Mouse (Mus musculus) MEL (cell line): ENCODE measurements around the gene Prickle4. TPM values are rescaled to one million over a fixed set of nuclear protein-coding genes. Genes with fewer than 3 reads are reported as not detected.
A peak's percentile ranks its signal among the peaks of the same experiment; 100 is the strongest.

Experiments used
- DNase-seq: peaks from one replicate; pipeline ENCODE4 v3.0.0; 2011; ENCODE audit warnings: low read depth, low spot score
- H3K27ac ChIP-seq: 2 replicates; pipeline ENCODE4 v1.5.1; 2012; ENCODE audit warnings: low read depth, mild to moderate bottlenecking, control low read depth, low read length, moderate library complexity; ENCODE audit not compliant: control insufficient read depth
- H3K27me3 ChIP-seq, 2 experiments: fragments of 150-350 bp in 1 of 2; sonication (generic) in 1 of 2; 2 replicates each; pipeline ENCODE4 v1.6.1; 2012; ENCODE audit warnings: low read length in 2 of 2, mild to moderate bottlenecking in 2 of 2, improper control_type of control experiment in 1 of 2, moderate library complexity in 1 of 2; ENCODE audit not compliant: insufficient read depth in 2 of 2, control insufficient read depth in 1 of 2
- H3K36me3 ChIP-seq, 2 experiments: 2 replicates each; pipeline ENCODE4 v1.6.1; 2012 to 2014; ENCODE audit warnings: low read length in 2 of 2, improper control_type of control experiment in 1 of 2, inconsistent platforms in 1 of 2, mild to moderate bottlenecking in 1 of 2; ENCODE audit not compliant: insufficient read depth in 2 of 2, control insufficient read depth in 1 of 2
- H3K4me1 ChIP-seq, 2 experiments: fragments of 150-350 bp in 1 of 2; sonication (generic) in 1 of 2; 2 replicates each; pipeline ENCODE4 v1.6.1; 2012; ENCODE audit warnings: low read length in 2 of 2, improper control_type of control experiment in 1 of 2, mild to moderate bottlenecking in 1 of 2; ENCODE audit not compliant: insufficient read depth in 2 of 2, control insufficient read depth in 1 of 2
- H3K4me3 ChIP-seq, 2 experiments: fragments of 150-350 bp in 1 of 2; sonication (generic) in 1 of 2; 2 replicates each; pipeline ENCODE4 v1.5.1; 2012; ENCODE audit warnings: low read depth in 2 of 2, low read length in 2 of 2, mild to moderate bottlenecking in 2 of 2, moderate library complexity in 2 of 2, control low read depth in 1 of 2, improper control_type of control experiment in 1 of 2; ENCODE audit not compliant: control insufficient read depth in 1 of 2, insufficient read depth in 1 of 2
- H3K79me2 ChIP-seq: 2 replicates; pipeline ENCODE4 v1.6.1; 2012; ENCODE audit warnings: mild to moderate bottlenecking, low read length, moderate library complexity; ENCODE audit not compliant: control insufficient read depth, poor library complexity, insufficient read depth
- H3K9ac ChIP-seq: 2 replicates; pipeline ENCODE4 v1.6.1; 2012; ENCODE audit warnings: low read depth, mild to moderate bottlenecking, control low read depth, low read length, moderate library complexity; ENCODE audit not compliant: control insufficient read depth, poor library complexity, severe bottlenecking
- H3K9me3 ChIP-seq: fragments of 150-350 bp; sonication (generic); replicated peaks from 2 replicates; pipeline ENCODE4 v1.6.1; 2012; ENCODE audit warnings: mild to moderate bottlenecking, low read length, improper control_type of control experiment, moderate library complexity; ENCODE audit not compliant: insufficient read depth
- BHLHE40 ChIP-seq: IDR thresholded peaks from 2 replicates; pipeline ENCODE4 v1.6.1; 2012; ENCODE audit warnings: low read depth, mild to moderate bottlenecking, inconsistent platforms, low read length, improper control_type of control experiment, borderline replicate concordance
- CHD1 ChIP-seq: IDR thresholded peaks from 2 replicates; pipeline ENCODE4 v1.6.1; 2012; ENCODE audit warnings: low read depth, mild to moderate bottlenecking, inconsistent platforms, low read length, improper control_type of control experiment
- CHD2 ChIP-seq: IDR thresholded peaks from 2 replicates; pipeline ENCODE4 v1.6.1; 2011; ENCODE audit warnings: low read length, improper control_type of control experiment
- E2F4 ChIP-seq: IDR thresholded peaks from 2 replicates; pipeline ENCODE4 v1.6.1; 2011; ENCODE audit warnings: low read depth, low read length, improper control_type of control experiment, borderline replicate concordance
- ELF1 ChIP-seq: IDR thresholded peaks from 2 replicates; pipeline ENCODE4 v1.6.1; 2014; ENCODE audit warnings: low read depth, mild to moderate bottlenecking, inconsistent platforms, low read length, improper control_type of control experiment, moderate library complexity
- EP300 ChIP-seq, 2 experiments: IDR thresholded peaks; 2 replicates each; pipeline ENCODE4 v1.6.1; 2011; ENCODE audit warnings: improper control_type of control experiment in 2 of 2, low read length in 2 of 2, low read depth in 1 of 2, mild to moderate bottlenecking in 1 of 2
- GATA1 ChIP-seq: IDR thresholded peaks from 2 replicates; pipeline ENCODE4 v1.6.1; 2011; ENCODE audit warnings: low read depth, low read length, improper control_type of control experiment
- HCFC1 ChIP-seq: IDR thresholded peaks from 2 replicates; pipeline ENCODE4 v1.6.1; 2012; ENCODE audit warnings: low read depth, mild to moderate bottlenecking, inconsistent platforms, low read length, improper control_type of control experiment, moderate library complexity
- JUND ChIP-seq: IDR thresholded peaks from 2 replicates; pipeline ENCODE4 v1.6.1; 2011; ENCODE audit warnings: low read depth, mild to moderate bottlenecking, improper control_type of control experiment, low read length
- KAT2A ChIP-seq: conservative IDR thresholded peaks from 2 replicates; pipeline ENCODE4 v1.6.1; 2012; ENCODE audit warnings: low read depth, low read length, improper control_type of control experiment, inconsistent platforms
- MAFK ChIP-seq: IDR thresholded peaks from 2 replicates; pipeline ENCODE4 v1.6.1; 2011; ENCODE audit warnings: low read depth, mild to moderate bottlenecking, low read length, improper control_type of control experiment, borderline replicate concordance
- MAX ChIP-seq: IDR thresholded peaks from 2 replicates; pipeline ENCODE4 v1.6.1; 2011; ENCODE audit warnings: low read length, improper control_type of control experiment
- MAZ ChIP-seq: IDR thresholded peaks from 2 replicates; pipeline ENCODE4 v1.6.1; 2012; ENCODE audit warnings: low read depth, mild to moderate bottlenecking, inconsistent platforms, low read length, improper control_type of control experiment
- MXI1 ChIP-seq: IDR thresholded peaks from 2 replicates; pipeline ENCODE4 v1.6.1; 2011; ENCODE audit warnings: mild to moderate bottlenecking, low read depth, low read length, improper control_type of control experiment
- MYC ChIP-seq: IDR thresholded peaks from 2 replicates; pipeline ENCODE4 v1.6.1; 2011; ENCODE audit warnings: low read depth, mild to moderate bottlenecking, low read length, improper control_type of control experiment, moderate library complexity
- NELFE ChIP-seq: IDR thresholded peaks from 2 replicates; pipeline ENCODE4 v1.6.1; 2011; ENCODE audit warnings: low read depth, low read length, improper control_type of control experiment
- POLR2A ChIP-seq, 2 experiments: IDR thresholded peaks; 2 replicates each; pipeline ENCODE4 v1.6.1; 2011 to 2012; ENCODE audit warnings: low read length in 2 of 2, mild to moderate bottlenecking in 2 of 2, control low read depth in 1 of 2, improper control_type of control experiment in 1 of 2, low read depth in 1 of 2, moderate library complexity in 1 of 2; ENCODE audit not compliant: control insufficient read depth in 1 of 2, insufficient read depth in 1 of 2, poor library complexity in 1 of 2
- POLR2AphosphoS2 ChIP-seq: IDR thresholded peaks from 2 replicates; pipeline ENCODE4 v1.6.1; 2011; ENCODE audit warnings: low read length, improper control_type of control experiment
- RAD21 ChIP-seq: IDR thresholded peaks from 2 replicates; pipeline ENCODE4 v1.6.1; 2011; ENCODE audit warnings: mild to moderate bottlenecking, low read depth, low read length, improper control_type of control experiment
- SIN3A ChIP-seq: IDR thresholded peaks from 2 replicates; pipeline ENCODE4 v1.6.1; 2012; ENCODE audit warnings: low read length, improper control_type of control experiment, inconsistent platforms
- SMC3 ChIP-seq: IDR thresholded peaks from 2 replicates; pipeline ENCODE4 v1.6.1; 2011; ENCODE audit warnings: low read depth, low read length, improper control_type of control experiment
- TBP ChIP-seq: IDR thresholded peaks from 2 replicates; pipeline ENCODE4 v1.8.0; 2011; ENCODE audit warnings: low read depth, low read length, improper control_type of control experiment
- UBTF ChIP-seq: IDR thresholded peaks from 2 replicates; pipeline ENCODE4 v1.6.1; 2012; ENCODE audit warnings: low read depth, mild to moderate bottlenecking, inconsistent platforms, low read length, improper control_type of control experiment, moderate library complexity, borderline replicate concordance; ENCODE audit not compliant: insufficient read depth
- USF1 ChIP-seq: IDR thresholded peaks from 2 replicates; pipeline ENCODE4 v1.6.1; 2014; ENCODE audit warnings: low read depth, mild to moderate bottlenecking, inconsistent platforms, low read length, improper control_type of control experiment, moderate library complexity
- USF2 ChIP-seq, 2 experiments: IDR thresholded peaks; 2 replicates each; pipeline ENCODE4 v1.6.1; 2011 to 2012; ENCODE audit warnings: improper control_type of control experiment in 2 of 2, low read length in 2 of 2, borderline replicate concordance in 1 of 2, inconsistent platforms in 1 of 2, low read depth in 1 of 2, mild to moderate bottlenecking in 1 of 2; ENCODE audit not compliant: insufficient read depth in 1 of 2
- ZC3H11A ChIP-seq: IDR thresholded peaks from 2 replicates; pipeline ENCODE4 v1.6.1; 2012; ENCODE audit warnings: low read depth, mild to moderate bottlenecking, inconsistent platforms, low read length, improper control_type of control experiment
- ZKSCAN1 ChIP-seq: IDR thresholded peaks from 2 replicates; pipeline ENCODE4 v1.6.1; 2012; ENCODE audit warnings: low read depth, mild to moderate bottlenecking, inconsistent platforms, low read length, improper control_type of control experiment, moderate library complexity
- ZMIZ1 ChIP-seq: IDR thresholded peaks from 2 replicates; pipeline ENCODE4 v1.6.1; 2012; ENCODE audit warnings: low read depth, mild to moderate bottlenecking, inconsistent platforms, low read length, improper control_type of control experiment, moderate library complexity
- polyA plus RNA-seq, 2 experiments: library from polyadenylated mRNA; stranded (reverse) in 1 of 2; unstranded in 1 of 2; fragments of >175 nt in 1 of 2; fragments of >200 nt in 1 of 2; gene quantifications; 2 replicates each; pipeline versions ENCODE4 v1.2.1 to v1.2.4; 2012; ENCODE audit warnings: low replicate concordance in 2 of 2, low read depth in 1 of 2; ENCODE audit not compliant: insufficient read length in 2 of 2, insufficient read depth in 1 of 2, missing spikeins in 1 of 2
- total RNA-seq: library from RNA; depleted of rRNA; stranded (reverse); fragments of 300-350 nt; gene quantifications from 2 replicates; pipeline ENCODE4 v1.2.3, GENCODE M21; 2012

Gene Prickle4
- total and polyA plus RNA-seq, 3 experiments = 0.23 to 4.3 TPM; not detected in 1

DNA sequence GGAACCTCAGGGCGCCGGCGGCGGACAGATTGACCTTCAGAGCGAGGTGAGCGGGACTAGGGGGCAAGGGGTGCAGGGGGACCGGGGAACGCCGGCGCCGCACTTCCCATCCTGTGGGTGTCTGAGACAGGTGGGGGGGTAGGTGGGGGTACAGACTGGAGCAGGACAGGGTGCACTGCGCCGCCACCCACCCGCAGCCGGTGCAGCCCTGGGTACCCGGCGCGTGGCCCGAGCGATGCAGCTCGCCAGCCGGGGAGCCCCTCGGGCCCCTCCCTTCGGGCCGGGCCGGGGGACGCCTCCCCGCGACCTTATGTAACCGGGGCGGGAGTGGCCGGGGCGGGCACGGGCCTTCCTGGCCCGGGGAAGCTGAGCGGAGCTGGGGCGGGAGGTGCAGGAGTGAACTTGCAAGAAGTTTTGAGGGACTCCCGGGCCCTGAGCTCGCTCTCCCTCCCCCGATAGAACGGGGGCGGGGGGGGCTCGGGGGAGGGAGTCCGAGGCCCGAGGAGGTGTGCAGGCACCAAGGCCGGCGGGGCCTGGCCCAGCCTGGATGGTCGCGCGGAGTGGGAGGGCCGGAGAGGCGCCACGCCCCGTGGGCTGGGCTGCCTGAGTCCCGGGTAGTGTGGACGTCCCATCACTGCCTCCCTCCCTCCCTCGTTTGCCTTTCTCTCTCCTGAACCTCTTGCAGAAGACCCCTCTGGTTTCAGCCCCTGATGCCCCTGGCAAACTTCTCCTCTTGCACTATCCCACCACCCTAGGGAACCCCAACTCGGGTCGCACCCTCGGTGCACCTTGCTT lies 42.9 kb upstream of the Prickle4 start:
- DNase-seq = peak; percentile 86
- Histone ChIP-seq H3K27ac (peak overlapping the region; percentile 70), H3K9me3 (no peaks in the 10 kb centered on the region), H3K36me3 (peaks cover 0 to 15% of the 10 kb centered on the region in 2 experiments; a peak in 2 of 4 replicates), H3K9ac (peak overlapping the region; percentile 87), H3K79me2 (peaks cover 1% of the 10 kb centered on the region; the same call in 1 of the 2 replicates), H3K4me1 (peaks cover 0 to 29% of the 10 kb centered on the region in 2 experiments), H3K27me3 (no peaks in the 10 kb centered on the region), H3K4me3 (peak overlapping the region; percentile 83 to 91)
- TF ChIP-seq HCFC1 (peak; percentile 61), ZC3H11A (no peak), UBTF (no peak), TBP (0 out of 2 replicates have a peak, but pooled peaks have one; percentile 14), ELF1 (no peak), MAZ (peak; percentile 60; the same call in 1 of the 2 replicates), USF1 (no peak), CHD1 (no peak), RAD21 (no peak), SIN3A (no peak; the same call in 1 of the 2 replicates), E2F4 (no peak), USF2 (IDR thresholded peaks at IDR 0.05; ENCODE audit: borderline replicate concordance in 1 of 2, insufficient read depth in 1 of 2, low read depth in 1 of 2, low read length in 2 of 2) (no peak), NELFE (peak; percentile 9; the same call in 1 of the 2 replicates), POLR2AphosphoS2 (no peak), BHLHE40 (no peak), MAFK (no peak), JUND (no peak), MXI1 (peak; percentile 20; the same call in 1 of the 2 replicates), ZMIZ1 (no peak), MYC (no peak), GATA1 (no peak), CHD2 (no peak), MAX (no peak), EP300 (IDR thresholded peaks at IDR 0.05; ENCODE audit: low read depth in 1 of 2, low read length in 2 of 2) (no peak), KAT2A (no peak), POLR2A (IDR thresholded peaks at IDR 0.05; ENCODE audit: control insufficient read depth in 1 of 2, insufficient read depth in 1 of 2, low read depth in 1 of 2, low read length in 2 of 2, poor library complexity in 1 of 2) (peak in 1 of 2 experiments; percentile 24; a peak in 1 of 4 replicates), SMC3 (no peak), ZKSCAN1 (no peak)
